Mouse (Mus musculus) heart, embryonic 12.5 days (tissue): ENCODE data around the gene Slc25a42. TPM values are rescaled to one million over a fixed set of nuclear protein-coding genes. Genes with fewer than 3 reads are reported as not detected.

ENCODE experiments used
- ATAC-seq: fragments of 200-750 bp; cut with Nextera tagmentation; 2 replicates; pipeline ENCODE4 v1.8.0; 2017; ENCODE audit warnings: moderate TSS enrichment, moderate library complexity; ENCODE audit not compliant: insufficient number of reproducible peaks, low FRiP score
- H3K27ac ChIP-seq: fragments of 300-500 bp; sonication (generic); 2 replicates; pipeline ENCODE4 v1.5.1; 2016; ENCODE audit warnings: mild to moderate bottlenecking, moderate library complexity; ENCODE audit not compliant: poor library complexity, severe bottlenecking
- H3K27me3 ChIP-seq: fragments of 300-500 bp; sonication (generic); replicated peaks from 2 replicates; pipeline ENCODE4 v1.6.1; 2016; ENCODE audit warnings: mild to moderate bottlenecking, moderate library complexity
- H3K36me3 ChIP-seq: fragments of 300-500 bp; sonication (generic); 2 replicates; pipeline ENCODE4 v1.6.1; 2016; ENCODE audit warnings: mild to moderate bottlenecking, moderate library complexity
- H3K4me1 ChIP-seq: fragments of 300-500 bp; sonication (generic); replicated peaks from 2 replicates; pipeline ENCODE4 v1.6.1; 2016; ENCODE audit warnings: mild to moderate bottlenecking
- H3K4me2 ChIP-seq: fragments of 300-500 bp; sonication (generic); 2 replicates; pipeline ENCODE4 v1.6.1; 2016; ENCODE audit warnings: mild to moderate bottlenecking, moderate library complexity
- H3K4me3 ChIP-seq: fragments of 300-500 bp; sonication (generic); 2 replicates; pipeline ENCODE4 v1.5.1; 2016; ENCODE audit warnings: mild to moderate bottlenecking
- H3K9ac ChIP-seq: fragments of 300-500 bp; sonication (generic); 2 replicates; pipeline ENCODE4 v1.6.1; 2016; ENCODE audit warnings: mild to moderate bottlenecking, moderate library complexity
- H3K9me3 ChIP-seq: fragments of 300-500 bp; sonication (generic); replicated peaks from 2 replicates; pipeline ENCODE4 v1.6.1; 2016; ENCODE audit warnings: mild to moderate bottlenecking, moderate library complexity
- WGBS: fragments of 180-500 bp; shearing (Covaris S2); methylation state at CpG from one replicate; pipeline ENCODE4 v1.1.7; 2016; 5-methylcytosine and 5-hydroxymethylcytosine counted together
- polyA plus RNA-seq: library from polyadenylated mRNA; unstranded; fragments of >200 nt; fragmentation: Nextera tagmentation; extraction: Ambion mirVana; gene quantifications from 2 replicates; pipeline ENCODE4 v1.2.1, GENCODE M21; 2016

Gene Slc25a42
- polyA plus RNA-seq, 1 experiment from 2014 or later, result 8.5 TPM

GRCm38 (mm10) chr8:70194191-70194590 is 17.9 kb downstream of the Slc25a42 start:
- no peak overlapping the region for H3K27ac ChIP-seq
- H3K9ac ChIP-seq, result no peak overlapping the region
- 0 out of 2 replicates have a peak, but pooled peaks cover 7% of the 10 kb centered on the region for H3K36me3 ChIP-seq
- H3K27me3 ChIP-seq, result no peaks in the 10 kb centered on the region
- 0 out of 2 replicates have a peak, but pooled peaks cover 3% of the 10 kb centered on the region for H3K4me1 ChIP-seq
- H3K4me2 ChIP-seq, result no peak overlapping the region
- H3K9me3 ChIP-seq, result no peaks in the 10 kb centered on the region
- no peak overlapping the region for H3K4me3 ChIP-seq
- ATAC-seq, result no peak
- WGBS, result 80% methylated on average over 3 of the region's 3 CpGs

- Histone ChIP-seq H3K9me3 (no peaks in the 10 kb centered on the region), H3K9ac (no peak overlapping the region), H3K27ac (no peak overlapping the region), H3K4me1 (0 out of 2 replicates have a peak, but pooled peaks cover 3% of the 10 kb centered on the region), H3K4me3 (no peak overlapping the region), H3K27me3 (no peaks in the 10 kb centered on the region), H3K36me3 (0 out of 2 replicates have a peak, but pooled peaks cover 10% of the 10 kb centered on the region), H3K4me2 (no peak overlapping the region)
- no peak for ATAC-seq
- WGBS, result 66% methylated on average over 5 of the region's 5 CpGs
Observed at GRCm38 (mm10) chr8:70193238-70193637, 18.9 kb downstream of the Slc25a42 start.

GRCm38 (mm10) chr8:70188707-70189106 is 23.4 kb downstream of the Slc25a42 start:
- ATAC-seq, result no peak
- no peak overlapping the region for H3K4me3 ChIP-seq
- H3K27me3 ChIP-seq, result no peaks in the 10 kb centered on the region
- no peaks in the 10 kb centered on the region for H3K9me3 ChIP-seq
- no peak overlapping the region for H3K4me2 ChIP-seq
- no peak overlapping the region for H3K9ac ChIP-seq
- 53% methylated on average over 7 of the region's 7 CpGs for WGBS
- no peak overlapping the region for H3K27ac ChIP-seq
- H3K4me1 ChIP-seq, result no peaks in the 10 kb centered on the region
- H3K36me3 ChIP-seq, result 0 out of 2 replicates have a peak, but pooled peaks cover 25% of the 10 kb centered on the region

- H3K27ac ChIP-seq, result no peak overlapping the region
- WGBS, result 88% methylated on average over 4 of the region's 4 CpGs
- no peaks in the 10 kb centered on the region for H3K27me3 ChIP-seq
- peaks cover 63% of the 10 kb centered on the region for H3K36me3 ChIP-seq
- H3K4me3 ChIP-seq, result no peak overlapping the region
- H3K4me2 ChIP-seq, result no peak overlapping the region
- 0 out of 2 replicates have a peak, but pooled peaks cover 3% of the 10 kb centered on the region for H3K4me1 ChIP-seq
- ATAC-seq, result no peak
- H3K9me3 ChIP-seq, result no peaks in the 10 kb centered on the region
- no peak overlapping the region for H3K9ac ChIP-seq
Observed at GRCm38 (mm10) chr8:70183194-70183593, 28.9 kb downstream of the Slc25a42 start.

DNA sequence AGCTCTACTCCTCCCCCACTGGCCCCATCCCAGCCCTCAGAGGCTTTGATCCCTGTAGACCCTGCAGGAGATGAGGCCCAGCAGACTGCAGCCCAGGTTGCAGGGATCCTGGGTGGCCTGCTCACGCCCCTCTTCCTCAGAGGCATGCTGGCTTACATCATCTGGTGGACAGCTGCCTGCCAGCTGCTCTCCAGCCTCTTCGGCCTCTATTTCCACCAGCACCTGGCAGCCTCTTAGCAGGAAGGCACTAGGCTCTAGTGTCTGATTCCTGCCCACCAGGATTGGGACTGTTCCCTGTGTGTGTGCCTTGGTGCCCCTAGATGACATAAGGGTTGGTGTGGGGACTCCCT is 30.2 kb downstream of the Slc25a42 start:
- peaks cover 63% of the 10 kb centered on the region for H3K36me3 ChIP-seq
- 0 out of 2 replicates have a peak, but pooled peaks cover 3% of the 10 kb centered on the region for H3K4me1 ChIP-seq
- ATAC-seq, result no peak
- H3K27ac ChIP-seq, result no peak overlapping the region
- H3K27me3 ChIP-seq, result no peaks in the 10 kb centered on the region
- 35% methylated on average over 2 of the region's 2 CpGs for WGBS
- H3K4me2 ChIP-seq, result no peak overlapping the region
- H3K9me3 ChIP-seq, result no peaks in the 10 kb centered on the region
- peak overlapping the region; percentile 33; the same call in 1 of the 2 replicates for H3K9ac ChIP-seq
- no peak overlapping the region for H3K4me3 ChIP-seq

DNA sequence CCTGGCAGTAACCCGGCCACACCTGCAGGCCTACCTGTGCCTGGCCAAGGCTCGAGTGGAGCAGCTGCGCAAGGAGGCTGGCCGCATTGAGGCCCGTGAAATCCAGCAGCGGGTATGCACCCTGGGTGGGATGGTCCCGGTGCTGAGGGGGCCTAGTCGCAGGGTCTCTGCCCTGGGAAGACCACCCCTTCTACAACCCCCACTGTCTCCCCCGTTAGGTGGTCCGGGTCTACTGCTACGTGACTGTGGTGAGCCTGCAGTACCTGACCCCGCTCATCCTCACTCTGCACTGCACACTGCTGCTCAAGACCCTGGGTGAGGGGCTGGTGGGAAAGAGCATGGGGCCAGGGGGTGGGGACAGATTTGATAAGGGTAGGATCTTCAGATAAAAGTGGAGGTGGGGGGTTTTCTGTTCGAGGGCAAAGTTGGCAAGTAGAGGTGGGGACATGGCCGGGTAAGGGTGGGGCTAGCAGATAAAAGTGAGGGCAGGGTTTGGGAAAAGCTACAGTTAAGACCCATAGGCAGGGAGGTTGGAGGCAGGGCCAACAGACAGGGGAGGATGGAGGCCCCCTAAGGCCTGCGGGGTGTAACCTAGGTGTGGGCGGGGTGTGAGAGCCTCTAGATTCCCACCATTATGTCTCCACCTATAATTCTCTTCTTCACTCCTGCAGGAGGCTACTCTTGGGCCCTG is 30.7 kb downstream of the Slc25a42 start:
- Histone ChIP-seq H3K4me2 (no peak overlapping the region), H3K27ac (no peak overlapping the region), H3K27me3 (no peaks in the 10 kb centered on the region), H3K4me3 (no peak overlapping the region), H3K9me3 (no peaks in the 10 kb centered on the region), H3K4me1 (0 out of 2 replicates have a peak, but pooled peaks cover 3% of the 10 kb centered on the region), H3K9ac (peak overlapping the region; percentile 33; the same call in 1 of the 2 replicates), H3K36me3 (peaks cover 67% of the 10 kb centered on the region)
- ATAC-seq, result no peak; the same call in 1 of the 2 replicates
- 69% methylated on average over 16 of the region's 16 CpGs for WGBS

- Histone ChIP-seq H3K4me3 (no peak overlapping the region), H3K27ac (no peak overlapping the region), H3K4me1 (peaks cover 10% of the 10 kb centered on the region), H3K4me2 (no peak overlapping the region), H3K27me3 (no peaks in the 10 kb centered on the region), H3K9me3 (no peaks in the 10 kb centered on the region), H3K36me3 (peaks cover 67% of the 10 kb centered on the region), H3K9ac (no peak overlapping the region)
- no peak for ATAC-seq
- 94% methylated on average over 4 of the region's 4 CpGs for WGBS
Observed at GRCm38 (mm10) chr8:70179082-70179481, 33.0 kb downstream of the Slc25a42 start.

- Histone ChIP-seq H3K4me3 (no peak overlapping the region), H3K4me2 (no peak overlapping the region), H3K27me3 (no peaks in the 10 kb centered on the region), H3K9me3 (no peaks in the 10 kb centered on the region), H3K36me3 (peaks cover 59% of the 10 kb centered on the region), H3K27ac (no peak overlapping the region), H3K4me1 (peaks cover 17% of the 10 kb centered on the region), H3K9ac (no peak overlapping the region)
- 86% methylated on average over 2 of the region's 2 CpGs for WGBS
- ATAC-seq, result no peak
Observed at GRCm38 (mm10) chr8:70178231-70178630, 33.9 kb downstream of the Slc25a42 start.

- Histone ChIP-seq H3K4me3 (peak overlapping the region; percentile 24), H3K27me3 (no peaks in the 10 kb centered on the region), H3K9me3 (no peaks in the 10 kb centered on the region), H3K4me2 (peak overlapping the region; percentile 62), H3K4me1 (peaks cover 25% of the 10 kb centered on the region), H3K36me3 (peaks cover 24% of the 10 kb centered on the region), H3K27ac (peak overlapping the region; percentile 76), H3K9ac (0 out of 2 replicates have a peak overlapping the region, but pooled peaks have one; percentile 26)
- peak; percentile 61 for ATAC-seq
- WGBS, result 47% methylated on average over 7 of the region's 7 CpGs
Observed at GRCm38 (mm10) chr8:70174079-70174478, 38.0 kb downstream of the Slc25a42 start.

DNA sequence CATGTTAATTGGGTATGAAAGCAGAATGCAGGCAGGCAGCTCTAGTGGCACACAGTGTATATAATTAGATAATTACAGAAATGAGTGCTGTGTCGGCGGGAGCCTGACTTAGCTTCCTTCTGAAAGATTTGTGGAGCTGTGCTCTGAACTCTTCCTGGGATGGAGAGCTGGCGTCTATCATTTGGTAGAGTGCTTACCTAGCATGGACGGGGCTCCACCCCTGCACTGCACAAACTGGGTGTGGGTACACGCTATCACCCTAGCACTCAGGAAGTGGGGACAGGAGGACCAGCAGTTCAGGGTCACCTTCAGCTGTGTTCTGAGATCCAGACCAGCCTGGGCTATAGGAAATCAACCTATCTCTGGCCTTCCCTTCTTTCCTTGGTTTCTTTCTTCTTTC is 38.8 kb downstream of the Slc25a42 start:
- H3K9ac ChIP-seq, result 0 out of 2 replicates have a peak overlapping the region, but pooled peaks have one; percentile 17
- peaks cover 25% of the 10 kb centered on the region for H3K4me1 ChIP-seq
- peak overlapping the region; percentile 59; the same call in 1 of the 2 replicates for H3K4me3 ChIP-seq
- 79% methylated on average over 5 of the region's 5 CpGs for WGBS
- peaks cover 4% of the 10 kb centered on the region for H3K27me3 ChIP-seq
- peaks cover 17% of the 10 kb centered on the region for H3K36me3 ChIP-seq
- H3K9me3 ChIP-seq, result no peaks in the 10 kb centered on the region
- ATAC-seq, result no peak
- H3K27ac ChIP-seq, result no peak overlapping the region
- peak overlapping the region; percentile 67 for H3K4me2 ChIP-seq

GRCm38 (mm10) chr8:70172043-70172681 is 39.9 kb downstream of the Slc25a42 start, which contains the start of gene Tmem161a:
Tmem161a (plus strand) TSS chr8:70172356.
- Histone ChIP-seq H3K36me3 (peaks cover 7% of the 10 kb centered on the region), H3K9ac (peak within 1 kb of the TSS; percentile 75), H3K4me3 (peak within 1 kb of the TSS; percentile 59), H3K4me1 (peaks cover 25% of the 10 kb centered on the region), H3K4me2 (peak within 1 kb of the TSS; percentile 67), H3K27ac (peak within 1 kb of the TSS; percentile 30; the same call in 1 of the 2 replicates), H3K9me3 (no peaks in the 10 kb centered on the region), H3K27me3 (peaks cover 12% of the 10 kb centered on the region)
- 3% methylated on average over 27 of the region's 27 CpGs for whole genome bisulfite sequencing
- peak; percentile 93 for ATAC-seq
